Mouse (Mus musculus): ENCODE data around the gene Bank1.

Gene Bank1

GRCm38 (mm10) chr3:136257761-136258160, 68.1 kb downstream of the Bank1 start:
- in situ Hi-C loops (cut with MboI; ENCODE audit: low sequenced_read_pairs), result no loop called here

GRCm38 (mm10) chr3:136254713-136255112, 71.2 kb downstream of the Bank1 start:
- in situ Hi-C loops (cut with MboI; ENCODE audit: low sequenced_read_pairs), result no loop called here

DNA sequence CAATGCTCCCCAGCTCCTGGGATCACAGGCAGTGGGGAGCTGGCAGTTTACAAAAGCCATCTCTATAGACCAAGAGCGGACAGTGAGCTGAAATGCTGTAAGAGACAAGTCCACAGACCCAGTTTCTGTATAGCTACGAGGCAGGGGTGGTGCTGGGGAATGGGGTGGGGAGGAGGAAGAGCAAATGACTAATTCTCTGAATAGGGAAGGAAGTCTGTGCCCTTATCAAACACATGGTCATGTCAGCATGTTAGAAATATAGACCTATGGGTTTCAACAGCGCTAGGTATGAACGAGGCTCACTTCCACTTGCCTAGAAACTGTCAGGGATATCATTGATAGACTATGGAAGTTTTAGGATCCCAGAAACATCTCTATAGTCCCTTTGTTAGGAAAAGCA, 73.0 kb downstream of the Bank1 start:
- in situ Hi-C loops (cut with MboI; ENCODE audit: low sequenced_read_pairs), result no loop called here

DNA sequence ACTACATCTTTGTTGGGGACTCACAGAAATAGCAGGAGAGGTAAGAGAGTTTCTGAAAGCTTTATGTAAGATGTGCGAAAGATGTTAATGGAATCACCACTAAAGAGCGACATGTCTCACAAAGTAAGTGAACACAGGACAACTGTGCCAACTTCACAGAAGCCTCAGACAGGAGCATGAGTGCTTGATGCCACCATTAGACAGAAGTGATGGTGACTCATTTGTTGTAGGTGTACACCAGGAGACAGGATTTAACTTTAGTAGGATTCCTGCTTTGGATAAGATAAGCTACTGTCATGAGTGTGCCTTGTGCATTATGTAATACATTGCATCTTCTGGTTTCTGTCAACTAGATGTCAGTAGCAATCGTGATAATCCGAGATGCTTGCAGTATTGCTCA, 74.3 kb downstream of the Bank1 start:
- in situ Hi-C loops (cut with MboI; ENCODE audit: low sequenced_read_pairs), result no loop called here

DNA sequence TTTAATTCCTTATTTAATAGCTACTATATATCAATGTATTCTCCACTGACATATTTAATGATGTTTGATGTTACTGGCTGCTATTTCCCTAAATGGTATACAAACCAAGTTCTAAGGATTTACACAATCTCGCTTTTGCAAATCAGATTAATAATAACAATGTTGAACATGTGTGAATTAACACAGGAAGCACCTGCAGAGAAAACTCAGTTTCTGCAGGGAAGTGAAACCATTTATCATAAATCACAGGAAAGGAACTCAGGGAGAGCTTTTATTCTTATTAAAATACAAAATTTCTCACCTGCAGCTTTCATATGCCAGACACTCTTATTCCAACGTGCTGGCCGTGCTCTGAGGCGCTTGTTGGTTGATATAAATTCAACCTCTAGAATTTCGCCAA, 78.5 kb downstream of the Bank1 start:
- in situ Hi-C loops (cut with MboI; ENCODE audit: low sequenced_read_pairs), result no loop called here

DNA sequence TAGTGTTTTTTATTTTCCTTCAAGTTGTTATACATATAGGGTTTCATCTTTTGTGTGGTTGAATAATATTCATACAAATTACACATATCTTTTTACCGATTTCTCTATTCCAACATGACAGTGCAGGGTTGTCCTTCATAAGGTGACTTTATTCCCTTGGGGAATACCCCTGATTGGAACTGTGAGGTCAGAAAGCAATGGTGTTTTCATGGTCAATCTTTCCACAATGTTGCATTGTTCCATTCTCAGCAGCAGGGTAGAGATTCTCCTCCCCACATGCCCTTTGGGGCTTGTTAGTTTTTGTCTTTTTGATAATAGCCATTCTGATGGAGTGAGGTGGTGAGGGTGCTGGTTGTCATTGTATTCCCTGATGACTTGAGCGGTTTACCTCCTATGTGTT, 80.9 kb downstream of the Bank1 start:
- in situ Hi-C loops (cut with MboI; ENCODE audit: low sequenced_read_pairs), result no loop called here

DNA sequence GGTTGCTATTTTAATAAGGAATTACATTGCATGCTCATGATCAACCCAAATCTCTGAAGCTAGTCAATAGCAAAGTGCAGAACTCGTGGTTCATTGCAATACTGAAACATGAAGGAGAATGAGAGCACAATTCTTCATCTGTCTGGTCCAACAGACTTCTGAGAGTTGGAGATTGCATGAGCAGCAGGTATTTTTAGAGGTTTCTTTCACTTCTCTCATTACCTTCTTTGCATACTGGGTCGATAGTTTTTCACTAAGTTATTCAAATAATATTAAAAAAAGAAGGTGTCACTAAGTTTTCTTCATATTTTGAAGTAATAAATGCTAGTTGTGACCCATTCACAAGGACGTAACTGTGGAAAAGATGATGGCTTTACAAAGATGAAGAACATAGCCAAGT, 87.1 kb downstream of the Bank1 start:
- in situ Hi-C loops (cut with MboI; ENCODE audit: low sequenced_read_pairs), result no loop called here

DNA sequence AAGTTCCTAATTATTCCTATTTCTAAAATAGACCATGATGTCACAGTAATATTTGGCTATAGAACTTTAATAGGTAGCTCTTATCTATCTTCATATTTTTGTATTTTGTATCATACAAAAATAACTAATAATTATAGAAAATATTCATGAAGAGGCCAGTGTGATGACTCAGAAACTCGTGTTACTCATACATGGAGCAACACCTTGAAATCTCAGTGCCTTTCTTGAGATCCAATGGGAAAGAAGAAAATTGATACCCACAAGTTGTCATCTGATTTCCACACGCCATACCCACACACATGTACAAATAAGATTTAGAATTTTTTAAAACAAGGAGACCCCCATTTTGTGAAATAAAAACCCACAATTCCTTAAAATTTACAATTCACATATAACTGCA, 92.4 kb downstream of the Bank1 start:
- in situ Hi-C loops (cut with MboI; ENCODE audit: low sequenced_read_pairs), result no loop called here

DNA sequence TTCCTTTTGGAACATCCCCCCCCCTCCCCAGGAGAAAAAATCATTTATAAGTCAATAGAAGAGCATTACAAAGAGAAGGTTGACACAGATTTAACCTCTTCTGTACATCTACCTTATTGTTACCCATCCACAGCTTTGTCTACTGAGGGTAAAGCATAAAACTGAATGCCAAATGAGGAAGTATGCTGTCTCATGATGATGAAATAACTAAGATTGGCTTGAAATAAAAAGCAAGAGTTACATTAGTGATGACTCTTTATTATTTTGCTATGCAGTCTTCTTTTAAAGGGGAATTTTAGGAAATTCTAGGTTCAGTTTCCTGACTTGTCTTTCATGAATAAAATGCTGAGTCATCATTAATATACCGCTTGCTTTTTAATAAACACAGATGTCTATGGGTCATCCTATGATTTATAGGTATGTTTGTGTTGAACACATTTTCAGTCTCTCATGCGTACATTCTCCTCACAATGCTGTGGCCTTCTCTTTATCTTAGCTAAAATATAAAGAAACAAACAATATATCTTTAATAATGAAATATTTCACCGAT, 95.2 kb downstream of the Bank1 start:
- in situ Hi-C loops (cut with MboI; ENCODE audit: low sequenced_read_pairs), result no loop called here

- in situ Hi-C loops (cut with MboI; ENCODE audit: low sequenced_read_pairs), result no loop called here
Measured at GRCm38 (mm10) chr3:136189661-136190228, 136.1 kb downstream of the Bank1 start.

- in situ Hi-C loops (cut with MboI; ENCODE audit: low sequenced_read_pairs), result no loop called here
Measured at GRCm38 (mm10) chr3:136186548-136187113, 139.2 kb downstream of the Bank1 start.

DNA sequence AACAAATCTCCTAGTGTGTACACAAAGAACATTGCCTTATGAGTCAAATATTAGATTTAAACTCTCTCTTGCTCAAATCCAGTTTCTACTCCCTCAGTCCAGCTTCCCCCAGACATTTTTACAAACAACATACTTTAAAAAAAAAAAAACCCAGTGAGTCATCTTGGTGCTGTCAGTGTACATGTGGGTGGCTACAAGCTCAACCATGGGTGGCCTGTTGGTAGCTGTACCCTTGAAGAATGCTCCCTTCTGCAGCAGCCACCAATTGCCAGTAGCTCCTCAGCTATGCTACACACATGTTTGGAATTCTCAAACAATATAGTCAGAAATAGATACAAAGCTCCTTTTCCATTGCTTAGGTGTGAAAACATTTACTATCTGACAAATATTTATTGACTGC, 154.2 kb downstream of the Bank1 start:
- in situ Hi-C loops (cut with MboI; ENCODE audit: low sequenced_read_pairs), result no loop called here

- in situ Hi-C loops (cut with MboI; ENCODE audit: low sequenced_read_pairs), result no loop called here
Measured at GRCm38 (mm10) chr3:136168071-136168470, 157.8 kb downstream of the Bank1 start.

- in situ Hi-C loops (cut with MboI; ENCODE audit: low sequenced_read_pairs), result no loop called here
Measured at GRCm38 (mm10) chr3:136166671-136167070, 159.2 kb downstream of the Bank1 start.

GRCm38 (mm10) chr3:136166033-136166361, 159.9 kb downstream of the Bank1 start:
- in situ Hi-C loops (cut with MboI; ENCODE audit: low sequenced_read_pairs), result no loop called here

DNA sequence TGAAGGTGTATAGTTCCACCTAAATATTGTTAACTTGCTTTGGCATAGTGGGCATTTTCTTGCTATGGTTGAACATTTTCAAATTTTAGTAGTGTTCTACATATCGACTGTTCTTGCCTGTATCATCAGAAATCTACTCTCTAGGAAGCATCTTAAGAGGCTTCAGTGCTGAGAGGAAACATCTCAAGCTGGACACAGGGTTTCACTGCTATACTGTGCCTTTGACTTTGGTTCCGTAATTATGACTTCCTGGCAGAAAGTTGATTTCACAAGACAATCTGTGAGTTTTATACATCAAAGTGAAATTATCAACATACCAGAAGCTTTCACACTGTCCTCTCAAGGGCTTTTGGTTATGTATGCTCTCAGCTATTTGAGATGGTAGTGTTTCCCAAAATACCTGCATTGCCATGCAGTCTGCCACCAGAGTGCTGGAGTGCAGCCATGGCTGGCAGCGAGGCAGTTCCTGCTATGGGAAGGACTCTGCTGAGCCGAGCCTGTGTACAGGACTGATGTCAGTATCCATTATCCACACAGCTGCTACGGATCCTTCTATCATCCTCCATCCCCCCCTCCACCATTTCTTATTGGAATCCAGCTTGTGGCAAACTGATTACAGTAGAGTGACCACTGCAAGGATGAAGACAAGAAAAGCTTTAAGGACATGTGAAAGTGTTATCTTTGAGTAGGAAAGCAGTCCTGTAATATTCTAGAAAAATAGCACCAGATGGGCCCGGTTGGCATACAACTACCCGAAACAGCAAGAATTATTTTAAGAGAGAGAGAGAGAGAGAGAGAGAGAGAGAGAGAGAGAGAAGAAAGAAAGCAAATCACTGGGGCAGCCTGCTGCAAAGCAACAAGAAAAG, 160.5 kb downstream of the Bank1 start:
- in situ Hi-C loops (cut with MboI; ENCODE audit: low sequenced_read_pairs), result no loop called here

GRCm38 (mm10) chr3:136158059-136158458, 167.8 kb downstream of the Bank1 start:
- in situ Hi-C loops (cut with MboI; ENCODE audit: low sequenced_read_pairs), result no loop called here

DNA sequence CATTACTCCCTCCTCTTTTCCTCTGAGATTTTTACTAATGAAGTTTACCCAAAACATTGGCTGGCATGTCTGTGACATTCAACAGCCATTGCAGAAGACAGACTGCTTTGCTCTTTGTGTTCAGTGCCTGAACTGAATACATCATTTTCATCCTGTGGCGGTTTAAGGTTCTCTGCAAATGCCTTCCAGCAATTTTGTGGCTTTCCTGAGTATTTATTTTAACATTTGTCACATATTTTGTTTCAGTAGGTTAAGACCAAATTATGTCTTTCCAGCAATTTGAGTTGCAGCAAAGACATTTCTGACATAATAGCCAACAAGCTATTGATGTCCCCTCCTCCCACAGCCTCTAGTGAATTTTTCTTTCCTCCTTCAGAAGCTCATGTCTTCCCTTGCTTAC, 170.3 kb downstream of the Bank1 start:
- in situ Hi-C loops (cut with MboI; ENCODE audit: low sequenced_read_pairs), result no loop called here

GRCm38 (mm10) chr3:136150886-136151285, 175.0 kb downstream of the Bank1 start:
- in situ Hi-C loops (cut with MboI; ENCODE audit: low sequenced_read_pairs), result no loop called here

DNA sequence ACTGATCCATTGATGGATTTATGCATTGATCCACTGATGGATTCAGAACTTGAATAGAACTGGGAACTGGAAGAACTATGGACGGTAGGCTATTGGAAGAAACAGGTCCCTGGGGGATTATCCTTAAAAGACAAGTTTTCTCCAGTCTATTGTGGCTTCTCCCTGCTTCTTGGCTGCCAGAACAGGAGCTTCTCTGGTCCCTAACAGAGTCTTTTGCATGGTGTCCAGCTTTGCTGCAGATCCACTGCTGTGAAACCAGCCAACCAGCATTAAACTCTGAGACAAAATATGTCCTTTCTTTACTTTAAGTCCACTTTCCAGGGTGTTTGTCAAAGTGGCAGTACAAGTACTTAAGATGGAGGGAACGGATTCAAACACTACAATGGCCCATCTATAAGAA, 178.7 kb downstream of the Bank1 start:
- in situ Hi-C loops (cut with MboI; ENCODE audit: low sequenced_read_pairs), result no loop called here

DNA sequence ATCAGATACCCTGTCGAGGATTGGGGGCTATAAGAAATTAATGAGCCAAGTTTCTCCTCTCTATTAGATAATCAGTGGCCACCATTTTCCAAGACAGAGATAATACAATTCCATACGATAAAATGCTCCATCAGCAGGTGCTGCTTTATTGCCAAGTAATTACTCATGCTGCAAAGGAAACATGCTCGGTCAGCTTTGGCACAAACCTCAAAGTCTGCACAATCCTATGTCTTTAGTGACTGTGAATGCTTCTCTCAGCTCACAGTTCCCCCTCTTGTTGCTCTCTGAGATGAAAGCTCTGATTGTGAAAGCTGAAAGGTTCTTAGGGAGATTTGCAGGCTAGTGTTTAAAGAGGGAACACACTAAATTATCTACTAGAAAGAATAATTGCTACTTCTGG, 193.9 kb downstream of the Bank1 start:
- in situ Hi-C loops (cut with MboI; ENCODE audit: low sequenced_read_pairs), result no loop called here
